Mouse (Mus musculus) T-helper 1 cell (primary cell): ENCODE results near the gene Lrpap1.

Source experiments
- in situ Hi-C: fragments of 300-600 bp; cut with MboI, MseI; formaldehyde crosslinking; loops from one replicate; pipeline ENCODE4 v1.15.1; 2025; ENCODE audit warnings: high pct_unique_total_duplicates

The Lrpap1 gene

GRCm38 (mm10) chr5:35120024-35120423, 14.5 kb upstream of the Lrpap1 start:
- in situ Hi-C loops: no loop called here

GRCm38 (mm10) chr5:35118418-35118817, 12.9 kb upstream of the Lrpap1 start:
- in situ Hi-C loops: no loop called here

- in situ Hi-C loops: no loop called here
Measured at GRCm38 (mm10) chr5:35117633-35118032, 12.1 kb upstream of the Lrpap1 start.

- in situ Hi-C loops: no loop called here
Measured at GRCm38 (mm10) chr5:35116002-35116401, 10.4 kb upstream of the Lrpap1 start.

GRCm38 (mm10) chr5:35112444-35112843, 6.9 kb upstream of the Lrpap1 start:
- in situ Hi-C loops: no loop called here

GRCm38 (mm10) chr5:35105922-35106298, 344 bp upstream of the Lrpap1 start:
- in situ Hi-C loops: no loop called here

GRCm38 (mm10) chr5:35104183-35104959, 1.2 kb downstream of the Lrpap1 start:
- in situ Hi-C loops: no loop called here

GRCm38 (mm10) chr5:35103528-35103927, 2.0 kb downstream of the Lrpap1 start:
- in situ Hi-C loops: no loop called here

GRCm38 (mm10) chr5:35103086-35103485, 2.5 kb downstream of the Lrpap1 start:
- in situ Hi-C loops: no loop called here

- in situ Hi-C loops: no loop called here
Measured at GRCm38 (mm10) chr5:35091636-35092035, 13.9 kb downstream of the Lrpap1 start.

GRCm38 (mm10) chr5:35089614-35089963, 16.0 kb downstream of the Lrpap1 start:
- in situ Hi-C loops: no loop called here

- in situ Hi-C loops: no loop called here
Measured at GRCm38 (mm10) chr5:35088785-35089613, 16.6 kb downstream of the Lrpap1 start.

- in situ Hi-C loops: no loop called here
Measured at GRCm38 (mm10) chr5:35084913-35085312, 20.7 kb downstream of the Lrpap1 start.

GRCm38 (mm10) chr5:35079101-35079500, 26.5 kb downstream of the Lrpap1 start:
- in situ Hi-C loops: no loop called here

GRCm38 (mm10) chr5:35076369-35076768, 29.2 kb downstream of the Lrpap1 start:
- in situ Hi-C loops: no loop called here

- in situ Hi-C loops: no loop called here
Measured at GRCm38 (mm10) chr5:35073992-35074391, 31.6 kb downstream of the Lrpap1 start.

- in situ Hi-C loops: no loop called here
Measured at GRCm38 (mm10) chr5:35073235-35073634, 32.3 kb downstream of the Lrpap1 start.

- in situ Hi-C loops: no loop called here
Measured at GRCm38 (mm10) chr5:35071855-35072254, 33.7 kb downstream of the Lrpap1 start.

- in situ Hi-C loops: no loop called here
Measured at GRCm38 (mm10) chr5:35070953-35071352, 34.6 kb downstream of the Lrpap1 start.

GRCm38 (mm10) chr5:35070314-35070713, 35.3 kb downstream of the Lrpap1 start:
- in situ Hi-C loops: no loop called here

- in situ Hi-C loops: no loop called here
Measured at GRCm38 (mm10) chr5:35069841-35070240, 35.7 kb downstream of the Lrpap1 start.

GRCm38 (mm10) chr5:35060098-35060497, 45.5 kb downstream of the Lrpap1 start:
- in situ Hi-C loops: no loop called here

GRCm38 (mm10) chr5:35058216-35058615, 47.4 kb downstream of the Lrpap1 start:
- in situ Hi-C loops: no loop called here
